Mouse (Mus musculus): ENCODE measurements around the gene Gpr179.

Gene Gpr179

GRCm38 (mm10) chr11:97355247-97355646 lies 3.4 kb upstream of the Gpr179 start:
- no peak for DNase-seq (ENCODE audit: low spot score in 2 of 2)

- DNase-seq (ENCODE audit: low spot score in 2 of 2), result no peak
These were observed 2.8 kb upstream of the Gpr179 start for GRCm38 (mm10) chr11:97354646-97355045.

- DNase-seq (ENCODE audit: low spot score in 2 of 2), result no peak
These were observed 1.2 kb upstream of the Gpr179 start for GRCm38 (mm10) chr11:97352935-97353597.

- DNase-seq (ENCODE audit: low spot score in 2 of 2), result peak; percentile 56 to 61
These were observed 1.8 kb downstream of the Gpr179 start for GRCm38 (mm10) chr11:97350035-97350434.

- DNase-seq (ENCODE audit: low spot score in 2 of 2), result no peak
These were observed 4.6 kb downstream of the Gpr179 start for GRCm38 (mm10) chr11:97347291-97347690.

GRCm38 (mm10) chr11:97346383-97346782 lies 5.5 kb downstream of the Gpr179 start:
- DNase-seq (ENCODE audit: low spot score in 2 of 2), result no peak

GRCm38 (mm10) chr11:97345446-97345845 lies 6.4 kb downstream of the Gpr179 start:
- DNase-seq (ENCODE audit: low spot score in 2 of 2), result no peak

- DNase-seq (ENCODE audit: low spot score in 2 of 2), result no peak
These were observed 8.3 kb downstream of the Gpr179 start for GRCm38 (mm10) chr11:97343619-97344018.

- DNase-seq (ENCODE audit: low spot score in 2 of 2), result no peak
These were observed 8.7 kb downstream of the Gpr179 start for GRCm38 (mm10) chr11:97343175-97343574.

- peak; percentile 34 to 38 for DNase-seq (ENCODE audit: low spot score in 2 of 2)
These were observed 12.9 kb downstream of the Gpr179 start for GRCm38 (mm10) chr11:97338977-97339315.

GRCm38 (mm10) chr11:97338302-97338976 lies 13.4 kb downstream of the Gpr179 start:
- no peak for DNase-seq (ENCODE audit: low spot score in 2 of 2)

- DNase-seq (ENCODE audit: low spot score in 2 of 2), result no peak
These were observed 14.5 kb downstream of the Gpr179 start for GRCm38 (mm10) chr11:97337363-97337762.

- no peak for DNase-seq (ENCODE audit: low spot score in 2 of 2)
These were observed 15.0 kb downstream of the Gpr179 start for GRCm38 (mm10) chr11:97336751-97337345.

GRCm38 (mm10) chr11:97336238-97336637 lies 15.6 kb downstream of the Gpr179 start:
- DNase-seq (ENCODE audit: low spot score in 2 of 2), result no peak

- DNase-seq (ENCODE audit: low spot score in 2 of 2), result no peak
These were observed 17.5 kb downstream of the Gpr179 start for GRCm38 (mm10) chr11:97334400-97334799.

GRCm38 (mm10) chr11:97333896-97334295 lies 18.0 kb downstream of the Gpr179 start:
- DNase-seq (ENCODE audit: low spot score in 2 of 2), result no peak

GRCm38 (mm10) chr11:97333044-97333443 lies 18.8 kb downstream of the Gpr179 start:
- no peak for DNase-seq (ENCODE audit: low spot score in 2 of 2)

GRCm38 (mm10) chr11:97331231-97332190 lies 20.4 kb downstream of the Gpr179 start:
- DNase-seq (ENCODE audit: low spot score in 2 of 2), result no peak

GRCm38 (mm10) chr11:97330315-97330714 lies 21.6 kb downstream of the Gpr179 start:
- no peak for DNase-seq (ENCODE audit: low spot score in 2 of 2)

GRCm38 (mm10) chr11:97328148-97328547 lies 23.7 kb downstream of the Gpr179 start:
- peak in 1 of 2 experiments; percentile 61 for DNase-seq (ENCODE audit: low spot score in 2 of 2)

GRCm38 (mm10) chr11:97325224-97325623 lies 26.7 kb downstream of the Gpr179 start:
- no peak for DNase-seq (ENCODE audit: low spot score in 2 of 2)
